Mouse (Mus musculus) liver, postnatal 0 days (tissue): Measurements from ENCODE around the gene Tnfrsf17. TPM values are rescaled to one million over a fixed set of nuclear protein-coding genes. Genes with fewer than 3 reads are reported as not detected.

Experiments used
- ATAC-seq: fragments of 200-750 bp; cut with Nextera tagmentation; 2 replicates; pipeline ENCODE4 v1.8.0; 2017; ENCODE audit warnings: mild to moderate bottlenecking, moderate library complexity
- DNase-seq: peaks from one replicate; pipeline ENCODE4 v3.0.0-alpha.2; 2016
- H3K27ac ChIP-seq: fragments of 300-500 bp; sonication (generic); 2 replicates; pipeline ENCODE4 v1.5.1; 2014; ENCODE audit warnings: antibody characterized with exemption, moderate library complexity, mild to moderate bottlenecking, low read depth
- H3K27me3 ChIP-seq: fragments of 300-500 bp; sonication (generic); 2 replicates; pipeline ENCODE4 v1.6.1; 2014; ENCODE audit warnings: low read length, control low read depth, mixed read lengths; ENCODE audit not compliant: insufficient read depth
- H3K36me3 ChIP-seq: fragments of 300-500 bp; sonication (generic); replicated peaks from 2 replicates; pipeline ENCODE4 v1.6.1; 2014; ENCODE audit warnings: mild to moderate bottlenecking, control low read depth, low read length, moderate library complexity, mixed read lengths; ENCODE audit not compliant: insufficient read depth
- H3K4me1 ChIP-seq: fragments of 300-500 bp; sonication (generic); 2 replicates; pipeline ENCODE4 v1.6.1; 2014; ENCODE audit warnings: antibody characterized with exemption, mild to moderate bottlenecking, control low read depth; ENCODE audit not compliant: insufficient read depth
- H3K4me2 ChIP-seq: fragments of 300-500 bp; sonication (generic); 2 replicates; pipeline ENCODE4 v1.6.1; 2014; ENCODE audit warnings: low read depth, mild to moderate bottlenecking, low read length, moderate library complexity, mixed read lengths
- H3K4me3 ChIP-seq: fragments of 300-500 bp; sonication (generic); 2 replicates; pipeline ENCODE4 v1.5.1; 2014; ENCODE audit warnings: low read depth, low read length
- H3K9ac ChIP-seq: fragments of 300-500 bp; sonication (generic); replicated peaks from 2 replicates; pipeline ENCODE4 v1.6.1; 2014; ENCODE audit warnings: mild to moderate bottlenecking, moderate library complexity
- H3K9me3 ChIP-seq: fragments of 300-500 bp; sonication (generic); 2 replicates; pipeline ENCODE4 v1.6.1; 2016; ENCODE audit warnings: mild to moderate bottlenecking, control low read depth, low read length, mixed read lengths
- CTCF ChIP-seq: sonication (generic); IDR thresholded peaks from 2 replicates; pipeline ENCODE4 v1.5.1; 2016; ENCODE audit warnings: antibody characterized with exemption, low read depth
- EP300 ChIP-seq: IDR thresholded peaks from 2 replicates; pipeline ENCODE4 v1.6.1; 2016; ENCODE audit warnings: antibody characterized with exemption, low read depth, mild to moderate bottlenecking
- WGBS: fragments of 180-500 bp; shearing (Covaris S2); extraction: QIAGEN DNeasy Blood & Tissue Kit; methylation state at CpG from one replicate; pipeline ENCODE4 v1.1.7; 2014; ENCODE audit not compliant: insufficient replicate concordance; 5-methylcytosine and 5-hydroxymethylcytosine counted together
- polyA plus RNA-seq: library from polyadenylated mRNA; unstranded; fragments of >200 nt; fragmentation: Nextera tagmentation; extraction: Ambion mirVana; gene quantifications from 2 replicates; pipeline ENCODE4 v1.2.1, GENCODE M21; 2015

Tnfrsf17 gene
- polyA plus RNA-seq, 1 experiment from 2014 or later: not detected

DNA sequence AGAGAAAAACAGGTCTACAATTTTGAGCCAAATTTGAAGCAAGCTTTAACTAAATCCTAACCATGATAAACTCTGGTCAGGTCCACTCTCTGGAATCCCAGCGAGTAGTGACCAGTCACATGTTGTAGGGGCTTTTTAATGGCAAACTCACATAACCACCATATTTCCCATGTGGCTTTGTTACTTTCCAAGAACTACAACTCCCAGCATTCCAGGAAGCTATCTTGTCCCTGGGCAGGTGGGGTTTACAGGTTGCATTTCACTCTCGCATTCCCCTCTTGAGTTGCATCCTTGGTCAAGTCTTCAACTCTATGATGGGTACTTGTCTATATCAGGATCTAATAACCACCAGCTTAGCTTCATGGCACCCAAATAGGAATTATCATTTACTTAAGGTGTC is 8.1 kb upstream of the Tnfrsf17 start:
- no peak overlapping the region for H3K4me2 ChIP-seq
- no peak for DNase-seq
- no peak overlapping the region for H3K4me3 ChIP-seq
- ATAC-seq: no peak
- H3K27me3 ChIP-seq: no peaks in the 10 kb centered on the region
- no peaks in the 10 kb centered on the region for H3K4me1 ChIP-seq
- H3K9ac ChIP-seq: no peak overlapping the region
- H3K27ac ChIP-seq: no peak overlapping the region
- no peaks in the 10 kb centered on the region for H3K36me3 ChIP-seq
- H3K9me3 ChIP-seq: no peaks in the 10 kb centered on the region
- TF ChIP-seq CTCF: no peak
- TF ChIP-seq EP300: no peak
- whole genome bisulfite sequencing: 79% methylated on average over 2 of the region's 2 CpGs

GRCm38 (mm10) chr16:11315786-11316320 is 2.2 kb downstream of the Tnfrsf17 start:
- no peak overlapping the region for H3K9ac ChIP-seq
- no peak overlapping the region for H3K4me2 ChIP-seq
- H3K27ac ChIP-seq: no peak overlapping the region
- TF ChIP-seq EP300 (no peak), CTCF (no peak)
- H3K36me3 ChIP-seq: no peaks in the 10 kb centered on the region
- H3K4me1 ChIP-seq: peaks cover 4% of the 10 kb centered on the region; the same call in 1 of the 2 replicates
- ATAC-seq: no peak
- H3K27me3 ChIP-seq: no peaks in the 10 kb centered on the region
- H3K9me3 ChIP-seq: no peaks in the 10 kb centered on the region
- 74% methylated on average over 5 of the region's 5 CpGs for WGBS
- no peak for DNase-seq
- H3K4me3 ChIP-seq: no peak overlapping the region

- ATAC-seq (no peak), DNase-seq (no peak)
- 66% methylated on average over 5 of the region's 5 CpGs for WGBS
- Histone ChIP-seq H3K4me1 (peaks cover 4% of the 10 kb centered on the region; the same call in 1 of the 2 replicates), H3K4me2 (no peak overlapping the region), H3K9ac (no peak overlapping the region), H3K27ac (no peak overlapping the region), H3K27me3 (no peaks in the 10 kb centered on the region), H3K36me3 (no peaks in the 10 kb centered on the region), H3K9me3 (no peaks in the 10 kb centered on the region), H3K4me3 (no peak overlapping the region)
- peak; percentile 46 for TF ChIP-seq CTCF
- no peak for TF ChIP-seq EP300
These were observed 3.1 kb downstream of the Tnfrsf17 start for GRCm38 (mm10) chr16:11316748-11317147.

- TF ChIP-seq EP300: no peak
- TF ChIP-seq CTCF: no peak
- ATAC-seq (peak; percentile 8; the same call in 1 of the 2 replicates), DNase-seq (peak; percentile 15)
- Histone ChIP-seq H3K9ac (no peak overlapping the region), H3K4me2 (no peak overlapping the region), H3K27me3 (no peaks in the 10 kb centered on the region), H3K4me1 (peaks cover 6% of the 10 kb centered on the region), H3K36me3 (no peaks in the 10 kb centered on the region), H3K4me3 (no peak overlapping the region), H3K9me3 (no peaks in the 10 kb centered on the region), H3K27ac (no peak overlapping the region)
- WGBS: 33% methylated on average over 6 of the region's 6 CpGs
These were observed 3.7 kb downstream of the Tnfrsf17 start for GRCm38 (mm10) chr16:11317324-11317723.

DNA sequence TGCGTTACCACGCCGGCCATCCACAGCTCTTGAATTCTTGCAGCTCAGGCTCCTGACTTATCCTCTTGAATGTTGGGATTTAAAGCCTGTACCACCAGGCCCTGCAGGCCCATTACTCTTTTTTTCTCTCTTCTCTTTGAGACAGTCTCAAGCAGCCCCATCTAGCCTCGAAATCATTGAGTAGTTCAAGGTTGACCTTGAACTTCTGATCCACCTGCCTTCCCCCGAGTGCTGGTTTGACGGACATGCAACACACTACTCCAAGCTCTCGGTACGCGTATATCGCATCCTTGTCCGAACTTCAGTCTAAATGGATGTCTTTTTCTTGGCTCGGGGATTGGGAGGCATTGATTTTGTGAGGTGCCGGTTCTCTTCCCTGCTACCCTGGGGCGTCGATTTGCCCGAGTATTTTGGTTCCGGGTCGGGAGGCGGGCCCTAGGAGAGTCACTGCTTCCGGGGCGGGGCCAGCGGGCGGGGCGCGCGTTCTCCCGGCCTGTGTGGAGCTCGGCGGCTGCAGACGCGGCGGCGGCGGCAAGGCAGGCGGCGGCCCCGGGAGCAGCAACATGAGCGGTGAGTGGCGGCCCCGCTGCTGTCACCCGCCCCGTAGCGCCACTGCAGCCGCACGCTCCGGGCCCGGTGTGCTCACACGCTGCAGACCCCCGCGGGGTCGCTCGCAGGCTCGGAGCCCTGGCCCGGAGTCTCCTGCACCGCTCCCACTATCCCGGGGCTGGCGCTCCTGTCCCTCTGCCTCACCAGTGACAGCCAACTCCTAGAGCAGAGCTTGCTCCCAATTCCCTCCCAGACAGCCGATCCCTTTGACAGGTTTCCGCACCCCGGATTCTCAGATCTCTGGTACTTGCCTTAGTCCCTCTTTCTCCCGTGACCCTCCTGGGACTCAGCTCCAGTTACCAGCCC is 9.1 kb downstream of the Tnfrsf17 start, which contains the start of gene Snx29:
Gene Snx29 (plus strand): TSS at position 500 of the 915 bp plus-strand sequence.
- H3K4me3 ChIP-seq: peak within 1 kb of the TSS; percentile 92
- TF ChIP-seq EP300 (peak; percentile 23; the same call in 1 of the 2 replicates), CTCF (no peak)
- H3K36me3 ChIP-seq: no peaks in the 10 kb centered on the region
- peak within 1 kb of the TSS; percentile 97 for H3K4me2 ChIP-seq
- H3K9ac ChIP-seq: peak within 1 kb of the TSS; percentile 93
- peaks cover 14% of the 10 kb centered on the region for H3K4me1 ChIP-seq
- no peaks in the 10 kb centered on the region for H3K27me3 ChIP-seq
- H3K27ac ChIP-seq: peak within 1 kb of the TSS; percentile 88
- no peaks in the 10 kb centered on the region for H3K9me3 ChIP-seq
- DNase-seq: peak; percentile 99
- ATAC-seq: peak; percentile 96
- 9% methylated on average over 34 of the region's 61 CpGs for WGBS

- H3K36me3 ChIP-seq: no peaks in the 10 kb centered on the region
- H3K9ac ChIP-seq: peak overlapping the region; percentile 93
- H3K9me3 ChIP-seq: no peaks in the 10 kb centered on the region
- ATAC-seq (peak; percentile 47), DNase-seq (peak; percentile 51)
- WGBS: 6% methylated on average over 17 of the region's 17 CpGs
- H3K27me3 ChIP-seq: no peaks in the 10 kb centered on the region
- H3K4me3 ChIP-seq: peak overlapping the region; percentile 92
- peaks cover 14% of the 10 kb centered on the region for H3K4me1 ChIP-seq
- peak overlapping the region; percentile 88 for H3K27ac ChIP-seq
- TF ChIP-seq CTCF: no peak
- TF ChIP-seq EP300: no peak
- peak overlapping the region; percentile 97 for H3K4me2 ChIP-seq
These were observed 9.9 kb downstream of the Tnfrsf17 start for GRCm38 (mm10) chr16:11323324-11324051.
